Mouse (Mus musculus) liver, adult 2 months (tissue): ENCODE results near the gene Syne3. TPM values are rescaled to one million over a fixed set of nuclear protein-coding genes. Genes with fewer than 3 reads are reported as not detected.
A peak's percentile ranks its signal among the peaks of the same experiment; 100 is the strongest.

ENCODE experiments used
- DNase-seq: peaks from one replicate; pipeline ENCODE4 v3.0.0-alpha.2; 2011; ENCODE audit warnings: low read depth, low spot score; ENCODE audit errors: extremely low read depth
- H3K27ac ChIP-seq: fragments of 200-500 bp; replicated peaks from 2 replicates; pipeline ENCODE4 v1.5.1; 2012; ENCODE audit warnings: low read depth, mild to moderate bottlenecking, control low read depth, inconsistent platforms, low read length; ENCODE audit not compliant: insufficient read depth
- H3K27me3 ChIP-seq: fragments of 200-500 bp; 2 replicates; pipeline ENCODE4 v1.6.1; 2012; ENCODE audit warnings: mild to moderate bottlenecking, moderate library complexity, low read length, inconsistent platforms; ENCODE audit not compliant: control insufficient read depth, insufficient read depth
- H3K36me3 ChIP-seq: fragments of 200-500 bp; 2 replicates; pipeline ENCODE4 v1.6.1; 2012; ENCODE audit warnings: low read length, inconsistent platforms; ENCODE audit not compliant: control insufficient read depth, insufficient read depth
- H3K4me1 ChIP-seq: fragments of 200-500 bp; 2 replicates; pipeline ENCODE4 v1.6.1; 2011; ENCODE audit warnings: low read length; ENCODE audit not compliant: control insufficient read depth, insufficient read depth
- H3K4me3 ChIP-seq: fragments of 200-500 bp; 2 replicates; pipeline ENCODE4 v1.5.1; 2011; ENCODE audit warnings: low read depth, mild to moderate bottlenecking, control low read depth, low read length, moderate library complexity; ENCODE audit not compliant: insufficient read depth
- H3K79me2 ChIP-seq: fragments of 200-500 bp; 2 replicates; pipeline ENCODE4 v1.6.1; 2012; ENCODE audit warnings: inconsistent platforms, mild to moderate bottlenecking, low read length, moderate library complexity; ENCODE audit not compliant: control insufficient read depth, insufficient read depth
- H3K9ac ChIP-seq: fragments of 200-500 bp; 2 replicates; pipeline ENCODE4 v1.6.1; 2012; ENCODE audit warnings: low read depth, mild to moderate bottlenecking, control low read depth, inconsistent platforms, low read length
- CTCF ChIP-seq: fragments of 200-500 bp; IDR thresholded peaks from 2 replicates; pipeline ENCODE4 v1.5.1; 2011; ENCODE audit warnings: low read depth, low read length, control low read depth
- POLR2A ChIP-seq: fragments of 200-500 bp; IDR thresholded peaks from 2 replicates; pipeline ENCODE4 v1.6.1; 2011; ENCODE audit warnings: low read length, control low read depth; ENCODE audit not compliant: insufficient read depth; ENCODE audit errors: extremely low read depth
- WGBS: fragments of 180-500 bp; shearing (Covaris S2); methylation state at CpG from one replicate; pipeline ENCODE4 v1.1.7; 2018; 5-methylcytosine and 5-hydroxymethylcytosine counted together
- polyA plus RNA-seq: library from polyadenylated mRNA; depleted of rRNA; stranded (reverse); fragments of >200 nt; gene quantifications from 2 replicates; pipeline ENCODE4 v1.2.3, GENCODE M21; 2012
- total RNA-seq: library from RNA; depleted of rRNA; stranded (reverse); fragments of >200 nt; gene quantifications from 2 replicates; pipeline ENCODE4 v1.2.3, GENCODE M21; 2014

The Syne3 gene
- total and polyA plus RNA-seq, 2 experiments, result 1.6 to 3.8 TPM

- H3K27me3 ChIP-seq, result no peaks in the 10 kb centered on the region
- H3K27ac ChIP-seq, result peak overlapping the region; percentile 22
- 85% methylated on average over 9 of the region's 9 CpGs for WGBS
- peak; percentile 84 for DNase-seq
- no peak for TF ChIP-seq POLR2A
- TF ChIP-seq CTCF, result no peak
- peaks cover 46% of the 10 kb centered on the region for H3K4me1 ChIP-seq
- H3K36me3 ChIP-seq, result no peaks in the 10 kb centered on the region
- no peak overlapping the region for H3K9ac ChIP-seq
- no peak overlapping the region for H3K4me3 ChIP-seq
- peaks cover 4% of the 10 kb centered on the region for H3K79me2 ChIP-seq
Measured at GRCm38 (mm10) chr12:104996012-104996728, 13.4 kb downstream of the Syne3 start.

DNA sequence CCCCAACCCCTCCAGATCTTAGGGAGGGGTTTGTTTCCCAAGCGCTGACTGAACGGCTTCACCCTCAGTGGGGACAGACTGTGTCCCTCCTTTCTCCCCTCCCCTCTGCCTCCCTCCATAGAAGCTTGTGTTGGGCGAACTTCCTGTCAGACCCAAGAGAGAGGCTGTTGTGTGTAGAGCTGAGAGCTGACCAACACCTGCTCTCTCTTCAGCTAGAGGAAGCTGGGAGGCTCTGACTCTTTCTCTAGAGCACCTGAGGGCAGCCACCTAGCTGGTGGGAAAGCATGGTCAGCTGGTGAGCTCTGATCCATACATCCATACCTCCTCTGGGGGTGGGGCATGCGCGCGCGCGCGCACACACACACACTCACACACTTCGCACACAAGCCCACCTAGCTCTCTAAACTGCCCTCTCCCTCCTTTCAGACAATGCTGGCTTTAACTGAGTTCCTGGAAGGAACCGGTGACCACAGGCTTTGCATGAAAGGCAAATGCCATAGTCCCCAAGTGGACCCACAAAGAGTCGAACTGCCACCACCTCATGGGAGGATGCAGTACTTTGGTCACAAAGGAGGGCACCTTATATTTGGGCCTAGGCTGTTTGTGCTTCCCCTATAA, 14.2 kb downstream of the Syne3 start:
- no peak overlapping the region for H3K27ac ChIP-seq

GRCm38 (mm10) chr12:104992838-104993237, 16.8 kb downstream of the Syne3 start:
- H3K4me3 ChIP-seq, result no peak overlapping the region
- WGBS, result 36% methylated on average over 8 of the region's 8 CpGs
- H3K36me3 ChIP-seq, result no peaks in the 10 kb centered on the region
- peak overlapping the region; percentile 43 for H3K27ac ChIP-seq
- no peaks in the 10 kb centered on the region for H3K27me3 ChIP-seq
- H3K4me1 ChIP-seq, result peaks cover 30% of the 10 kb centered on the region
- peak; percentile 81 for DNase-seq
- H3K79me2 ChIP-seq, result peaks cover 11% of the 10 kb centered on the region
- TF ChIP-seq CTCF (no peak), POLR2A (no peak)
- no peak overlapping the region for H3K9ac ChIP-seq

More for the DNA sequence above, 14.2 kb downstream of the Syne3 start:
- Histone ChIP-seq H3K4me3 (no peak overlapping the region), H3K4me1 (peaks cover 40% of the 10 kb centered on the region), H3K36me3 (no peaks in the 10 kb centered on the region), H3K27me3 (no peaks in the 10 kb centered on the region), H3K9ac (no peak overlapping the region), H3K79me2 (peaks cover 11% of the 10 kb centered on the region)
- TF ChIP-seq CTCF, result no peak
- no peak for TF ChIP-seq POLR2A
- DNase-seq, result no peak
- 92% methylated on average over 12 of the region's 12 CpGs for WGBS

DNA sequence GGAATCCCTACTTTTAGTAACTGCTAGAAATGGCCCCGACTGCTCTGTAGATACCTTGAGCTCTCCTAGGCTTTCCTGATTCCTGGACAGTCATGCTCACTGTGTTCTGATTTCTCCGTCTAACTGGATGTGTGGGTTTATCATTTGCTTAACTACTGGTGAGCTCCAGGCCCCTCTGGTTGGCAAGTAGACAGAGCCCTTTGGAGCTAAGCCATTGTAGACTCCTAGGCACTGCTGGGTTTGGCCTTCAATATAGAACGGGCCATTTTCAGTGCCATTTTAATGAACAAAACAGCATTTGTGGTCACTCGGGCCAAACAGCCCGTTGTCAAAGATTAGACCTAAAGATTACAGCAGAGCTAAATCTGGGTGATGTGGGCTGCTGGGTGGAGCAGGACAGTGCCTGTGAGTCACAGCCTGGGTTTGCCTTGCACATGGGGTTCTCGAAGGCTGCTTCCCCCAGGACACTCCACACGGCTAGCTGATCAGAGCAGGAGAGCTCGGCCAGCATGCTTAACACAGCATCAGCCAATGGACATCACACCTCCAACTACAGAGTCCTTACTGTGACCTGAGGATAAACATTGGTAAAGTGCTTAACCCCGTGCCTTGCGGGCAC, 17.4 kb downstream of the Syne3 start:
- no peak for DNase-seq
- peaks cover 26% of the 10 kb centered on the region for H3K4me1 ChIP-seq
- no peak overlapping the region for H3K4me3 ChIP-seq
- H3K27me3 ChIP-seq, result no peaks in the 10 kb centered on the region
- H3K27ac ChIP-seq, result peak overlapping the region; percentile 21; the same call in 1 of the 2 replicates
- TF ChIP-seq CTCF (no peak), POLR2A (no peak)
- no peak overlapping the region for H3K9ac ChIP-seq
- 68% methylated on average over 10 of the region's 10 CpGs for WGBS
- peaks cover 11% of the 10 kb centered on the region for H3K79me2 ChIP-seq
- H3K36me3 ChIP-seq, result no peaks in the 10 kb centered on the region

DNA sequence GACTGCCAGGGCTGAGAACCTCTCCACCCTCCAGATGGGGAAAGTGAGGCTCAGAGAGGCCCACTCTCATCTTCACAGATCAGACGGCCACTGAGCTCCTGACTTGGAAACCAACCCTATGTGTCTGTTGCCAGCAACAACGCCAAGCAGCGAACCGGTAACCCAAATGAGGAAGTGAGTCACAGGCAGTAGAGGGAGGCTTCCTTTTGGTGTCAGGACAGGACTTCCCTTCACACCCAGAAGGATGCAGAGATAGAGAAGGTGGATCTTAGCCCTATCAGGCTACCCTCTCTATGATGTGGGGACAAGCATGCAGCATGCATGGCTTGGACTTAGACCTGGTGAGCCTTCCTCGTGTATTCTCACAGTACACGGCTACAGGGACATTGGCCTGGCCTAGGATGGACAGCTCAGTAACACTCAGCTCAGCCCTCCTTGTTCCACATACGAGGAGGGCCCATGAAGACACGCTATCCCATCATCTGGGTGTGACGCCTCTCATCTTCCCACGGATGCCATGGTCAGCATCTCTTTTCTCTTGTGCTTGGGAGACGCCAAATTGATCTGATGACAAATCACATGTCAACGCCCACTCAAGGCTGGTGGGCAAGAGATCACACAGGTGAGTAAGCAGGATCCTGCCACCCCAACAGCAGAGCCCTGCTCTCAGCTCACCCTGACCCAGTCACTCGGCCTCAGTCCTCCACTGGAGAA, 18.7 kb downstream of the Syne3 start:
- Histone ChIP-seq H3K9ac (no peak overlapping the region), H3K79me2 (peaks cover 9% of the 10 kb centered on the region), H3K36me3 (no peaks in the 10 kb centered on the region), H3K27ac (no peak overlapping the region), H3K4me3 (no peak overlapping the region), H3K4me1 (peaks cover 24% of the 10 kb centered on the region), H3K27me3 (no peaks in the 10 kb centered on the region)
- no peak for TF ChIP-seq POLR2A
- TF ChIP-seq CTCF, result no peak
- DNase-seq, result no peak
- WGBS, result 80% methylated on average over 13 of the region's 13 CpGs
